Mouse (Mus musculus) hematopoietic stem cell, adult 5-6 weeks (primary cell): ENCODE results near the gene Pygo2. TPM values are rescaled to one million over a fixed set of nuclear protein-coding genes. Genes with fewer than 3 reads are reported as not detected.

ENCODE experiments used
- ATAC-seq, 2 experiments: fragments of 125-278 bp in 1 of 2; replicated peaks in 1 of 2; 2 replicates each; pipeline ENCODE4 v1.8.0; 2016 to 2017; ENCODE audit warnings: inconsistent platforms in 2 of 2, mild to moderate bottlenecking in 2 of 2, moderate number of reproducible peaks in 2 of 2, low read depth in 1 of 2, moderate TSS enrichment in 1 of 2; ENCODE audit not compliant: low FRiP score in 2 of 2, poor library complexity in 2 of 2, severe bottlenecking in 2 of 2, insufficient read depth in 1 of 2, low TSS enrichment in 1 of 2
- total RNA-seq: library from RNA; stranded (forward); fragments of 172-1452, 232-1000 nt; gene quantifications from 2 replicates; pipeline ENCODE4 v1.2.3, GENCODE M21; 2017

The Pygo2 gene
- total RNA-seq, 1 experiment from 2014 or later: 11.8 TPM

- no peak for ATAC-seq
Observed at GRCm38 (mm10) chr3:89479055-89479454, 49.0 kb downstream of the Pygo2 start.

GRCm38 (mm10) chr3:89481488-89481887 is 51.5 kb downstream of the Pygo2 start:
- ATAC-seq: peak in 1 of 2 experiments; percentile 37; a peak in 1 of 4 replicates

- no peak for ATAC-seq
Observed at GRCm38 (mm10) chr3:89482249-89482648, 52.2 kb downstream of the Pygo2 start.

Other genes starting within 250 kb of the Pygo2 start
- gene Fam189b, start 247.1 kb upstream of the Pygo2 start, total RNA-seq: 7.3 and 8.0 TPM in 2 replicates
- gene Gba, start 227.3 kb upstream of the Pygo2 start, total RNA-seq: 33.2 and 43.8 TPM in 2 replicates
- gene Thbs3, start 215.0 kb upstream of the Pygo2 start, total RNA-seq: 0.38 TPM in 1 of 2 replicates, not detected in the other
- gene Mtx1, start 203.1 kb upstream of the Pygo2 start, total RNA-seq: 52.1 and 81.3 TPM in 2 replicates
- 0.44 and 1.7 TPM in 2 replicates for gene Muc1, start 201.2 kb upstream of the Pygo2 start, total RNA-seq
- 108 and 186 TPM in 2 replicates for gene Krtcap2, start 184.2 kb upstream of the Pygo2 start, total RNA-seq
- gene Trim46, start 183.9 kb upstream of the Pygo2 start, total RNA-seq: 3.4 and 3.8 TPM in 2 replicates
- gene Dpm3, start 170.9 kb upstream of the Pygo2 start, total RNA-seq: 65.6 and 96.1 TPM in 2 replicates
- gene Slc50a1, start 159.6 kb upstream of the Pygo2 start, total RNA-seq: 96.6 and 133 TPM in 2 replicates
- gene Efna1, start 149.1 kb upstream of the Pygo2 start, total RNA-seq: 0.75 TPM in 1 of 2 replicates, not detected in the other
- gene Efna3, start 107.2 kb upstream of the Pygo2 start, total RNA-seq: not detected in 2 replicates
- gene Efna4, start 92.2 kb upstream of the Pygo2 start, total RNA-seq: 0.99 and 3.4 TPM in 2 replicates
- gene Adam15, start 80.2 kb upstream of the Pygo2 start, total RNA-seq: 28.9 and 30.9 TPM in 2 replicates
- gene Dcst2, start 68.2 kb upstream of the Pygo2 start, total RNA-seq: not detected in 2 replicates
- gene Dcst1, start 65.0 kb upstream of the Pygo2 start, total RNA-seq: not detected in 2 replicates
- 8.6 and 9.9 TPM in 2 replicates for gene Zbtb7b, start 35.4 kb upstream of the Pygo2 start, total RNA-seq
- gene Lenep, start 27.4 kb upstream of the Pygo2 start, total RNA-seq: 0.15 and 1.9 TPM in 2 replicates
- 12.9 and 18.2 TPM in 2 replicates for gene Flad1, start 18.3 kb upstream of the Pygo2 start, total RNA-seq
- gene Cks1b, start 11.8 kb upstream of the Pygo2 start, total RNA-seq: 106 and 133 TPM in 2 replicates
- 50.8 and 51.2 TPM in 2 replicates for gene Shc1, start 11.8 kb upstream of the Pygo2 start, total RNA-seq
- gene Pbxip1, start 6.5 kb downstream of the Pygo2 start, total RNA-seq: 26.7 and 28.4 TPM in 2 replicates
- gene Pmvk, start 24.3 kb downstream of the Pygo2 start, total RNA-seq: 21.4 and 21.6 TPM in 2 replicates
- gene Kcnn3, start 90.0 kb downstream of the Pygo2 start, total RNA-seq: not detected in 2 replicates